Mouse (Mus musculus): ENCODE results near the gene Col5a1. TPM values are rescaled to one million over a fixed set of nuclear protein-coding genes. Genes with fewer than 3 reads are reported as not detected.
A peak's percentile ranks its signal among the peaks of the same experiment; 100 is the strongest.

Gene Col5a1
- polyA plus RNA-seq, 1 experiment from 2014 or later: 83.2 TPM

DNA sequence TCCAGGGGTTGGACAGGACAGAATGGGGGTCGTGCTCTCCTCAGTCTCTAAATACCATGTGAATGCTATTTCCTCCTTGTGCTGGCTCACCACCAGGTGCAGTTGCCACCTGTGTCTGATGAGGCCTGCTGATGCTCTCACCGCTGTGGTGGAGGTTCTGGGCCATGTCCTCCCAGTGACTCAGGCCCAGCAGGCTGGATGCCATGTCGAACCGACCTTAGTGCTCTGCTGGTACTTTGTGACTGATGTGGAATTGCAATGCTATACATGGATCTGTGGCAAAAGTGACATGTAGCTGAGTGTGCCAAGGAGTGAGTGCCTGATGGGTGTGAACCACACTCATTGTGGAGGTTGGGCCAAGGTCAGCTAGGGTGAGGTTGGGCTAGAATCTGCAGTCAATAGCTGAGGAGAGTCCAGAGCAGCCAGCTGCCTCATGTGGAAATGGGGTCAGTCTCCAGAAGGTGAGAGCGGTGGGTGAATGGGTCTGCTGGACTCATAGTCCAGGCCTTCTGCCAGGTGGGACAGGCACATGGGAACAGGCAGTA lies 44.3 kb downstream of the Col5a1 start:
- no peak for TF ChIP-seq CTCF (IDR thresholded peaks at IDR 0.05; ENCODE audit: low read depth)
- H3K9ac ChIP-seq: no peak overlapping the region
- no peaks in the 10 kb centered on the region for H3K9me3 ChIP-seq (ENCODE audit: low read depth, low read length)
- ATAC-seq (ENCODE audit: insufficient read depth) (no peak), DNase-seq (no peak)
- H3K27ac ChIP-seq (ENCODE audit: low read depth): peak overlapping the region; percentile 64; the same call in 1 of the 2 replicates
- H3K4me3 ChIP-seq (ENCODE audit: low read depth, low read length): no peak overlapping the region
- no peaks in the 10 kb centered on the region for H3K27me3 ChIP-seq (ENCODE audit: insufficient read depth, low read length)
- H3K4me1 ChIP-seq (ENCODE audit: insufficient read depth): peaks cover 35% of the 10 kb centered on the region
- H3K36me3 ChIP-seq (ENCODE audit: insufficient read depth): peaks cover 45% of the 10 kb centered on the region; the same call in 1 of the 2 replicates
- no peak overlapping the region for H3K4me2 ChIP-seq
- WGBS: 79% methylated on average over 5 of the region's 5 CpGs

- DNase-seq (peak; percentile 75), ATAC-seq (ENCODE audit: insufficient read depth) (no peak)
- Histone ChIP-seq H3K4me3 (ENCODE audit: low read depth, low read length) (no peak overlapping the region), H3K4me1 (ENCODE audit: insufficient read depth) (peaks cover 37% of the 10 kb centered on the region), H3K9me3 (ENCODE audit: low read depth, low read length) (no peaks in the 10 kb centered on the region), H3K27me3 (ENCODE audit: insufficient read depth, low read length) (no peaks in the 10 kb centered on the region), H3K9ac (no peak overlapping the region), H3K4me2 (no peak overlapping the region), H3K36me3 (ENCODE audit: insufficient read depth) (peaks cover 45% of the 10 kb centered on the region; the same call in 1 of the 2 replicates), H3K27ac (ENCODE audit: low read depth) (peak overlapping the region; percentile 64)
- WGBS: 52% methylated on average over 6 of the region's 6 CpGs
- TF ChIP-seq CTCF (IDR thresholded peaks at IDR 0.05; ENCODE audit: low read depth): no peak
These were observed 44.9 kb downstream of the Col5a1 start for GRCm38 (mm10) chr2:27931130-27931529.

DNA sequence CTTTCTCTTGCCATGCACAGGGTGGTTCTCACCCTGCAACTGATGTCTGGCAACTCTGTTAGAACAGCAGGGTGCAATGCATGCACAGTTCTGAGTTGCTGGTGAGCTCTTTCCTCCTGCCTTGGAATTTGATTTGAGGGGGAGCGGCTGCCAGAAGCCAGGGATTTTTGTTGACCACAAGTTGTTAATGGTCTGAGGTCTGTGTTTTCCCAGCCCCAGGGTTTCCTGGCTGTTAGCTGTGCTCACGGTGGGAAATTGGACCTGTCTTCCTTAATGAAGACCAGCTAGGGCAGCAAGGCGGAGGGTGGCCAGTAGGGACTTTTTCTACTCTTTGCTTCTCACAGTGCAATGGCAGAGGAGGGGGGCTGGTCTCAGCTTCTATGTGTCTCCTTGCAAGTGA lies 45.7 kb downstream of the Col5a1 start:
- ATAC-seq (ENCODE audit: insufficient read depth) (no peak), DNase-seq (peak; percentile 28)
- no peaks in the 10 kb centered on the region for H3K27me3 ChIP-seq (ENCODE audit: insufficient read depth, low read length)
- WGBS: 42% methylated on average over 3 of the region's 3 CpGs
- peak; percentile 16; the same call in 1 of the 2 replicates for TF ChIP-seq CTCF (IDR thresholded peaks at IDR 0.05; ENCODE audit: low read depth)
- no peak overlapping the region for H3K4me2 ChIP-seq
- peaks cover 44% of the 10 kb centered on the region for H3K4me1 ChIP-seq (ENCODE audit: insufficient read depth)
- no peaks in the 10 kb centered on the region for H3K9me3 ChIP-seq (ENCODE audit: low read depth, low read length)
- H3K36me3 ChIP-seq (ENCODE audit: insufficient read depth): peaks cover 45% of the 10 kb centered on the region; the same call in 1 of the 2 replicates
- H3K9ac ChIP-seq: 0 out of 2 replicates have a peak overlapping the region, but pooled peaks have one; percentile 3
- H3K4me3 ChIP-seq (ENCODE audit: low read depth, low read length): no peak overlapping the region
- H3K27ac ChIP-seq (ENCODE audit: low read depth): peak overlapping the region; percentile 64; the same call in 1 of the 2 replicates

DNA sequence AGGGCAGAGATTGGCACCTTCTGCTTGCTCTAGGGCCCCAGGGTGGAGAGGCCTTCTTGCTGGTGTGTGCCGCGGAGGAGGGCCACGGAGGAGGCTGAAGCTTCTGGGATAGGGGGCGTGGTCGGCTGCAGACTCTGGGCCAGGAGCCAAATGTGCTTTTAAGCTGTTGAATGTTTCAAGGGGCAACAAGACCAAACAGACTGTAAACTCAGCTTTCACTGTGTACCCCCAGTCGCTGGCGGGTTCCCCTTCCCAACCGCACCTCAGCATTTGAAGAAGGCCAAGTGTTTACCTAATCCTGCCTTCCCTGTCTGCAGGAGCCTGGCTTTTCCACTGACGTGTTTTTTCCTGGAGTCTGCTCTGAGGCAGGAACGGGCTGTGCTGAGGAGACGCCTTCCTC lies 48.0 kb downstream of the Col5a1 start:
- Histone ChIP-seq H3K27ac (ENCODE audit: low read depth) (peak overlapping the region; percentile 91), H3K36me3 (ENCODE audit: insufficient read depth) (peaks cover 37% of the 10 kb centered on the region; the same call in 1 of the 2 replicates), H3K9me3 (ENCODE audit: low read depth, low read length) (no peaks in the 10 kb centered on the region), H3K4me3 (ENCODE audit: low read depth, low read length) (no peak overlapping the region), H3K4me2 (peak overlapping the region; percentile 32; the same call in 1 of the 2 replicates), H3K9ac (peak overlapping the region; percentile 34), H3K27me3 (ENCODE audit: insufficient read depth, low read length) (no peaks in the 10 kb centered on the region), H3K4me1 (ENCODE audit: insufficient read depth) (peaks cover 46% of the 10 kb centered on the region)
- DNase-seq (peak; percentile 97), ATAC-seq (ENCODE audit: insufficient read depth) (peak; percentile 82)
- 9% methylated on average over 11 of the region's 11 CpGs for WGBS
- TF ChIP-seq CTCF (IDR thresholded peaks at IDR 0.05; ENCODE audit: low read depth): no peak

DNA sequence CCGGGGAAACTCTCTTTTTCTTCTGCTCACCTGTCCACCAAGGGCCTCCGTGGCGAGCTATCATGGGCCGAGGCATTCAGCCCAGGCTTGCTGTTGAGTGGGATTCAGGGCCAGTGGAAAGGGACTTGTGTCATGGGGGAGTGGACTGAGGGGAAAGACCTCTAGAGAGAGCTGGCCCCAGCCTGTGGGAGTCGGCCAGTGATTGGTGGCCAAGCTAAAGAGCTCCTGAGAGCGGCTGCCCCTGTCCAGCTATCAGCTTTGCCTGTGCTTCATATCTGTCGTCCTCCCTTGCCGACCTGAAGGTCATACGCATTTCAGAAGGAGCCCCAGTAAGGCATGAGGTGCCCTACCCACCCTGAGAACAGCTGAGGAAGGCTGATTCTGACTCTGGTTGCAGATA lies 48.6 kb downstream of the Col5a1 start:
- WGBS: 51% methylated on average over 9 of the region's 9 CpGs
- Histone ChIP-seq H3K9me3 (ENCODE audit: low read depth, low read length) (no peaks in the 10 kb centered on the region), H3K4me2 (peak overlapping the region; percentile 32; the same call in 1 of the 2 replicates), H3K27me3 (ENCODE audit: insufficient read depth, low read length) (no peaks in the 10 kb centered on the region), H3K9ac (peak overlapping the region; percentile 34), H3K4me1 (ENCODE audit: insufficient read depth) (peaks cover 46% of the 10 kb centered on the region), H3K4me3 (ENCODE audit: low read depth, low read length) (no peak overlapping the region), H3K27ac (ENCODE audit: low read depth) (peak overlapping the region; percentile 91), H3K36me3 (ENCODE audit: insufficient read depth) (peaks cover 32% of the 10 kb centered on the region; the same call in 1 of the 2 replicates)
- DNase-seq: no peak
- no peak for TF ChIP-seq CTCF (IDR thresholded peaks at IDR 0.05; ENCODE audit: low read depth)
- no peak for ATAC-seq (ENCODE audit: insufficient read depth)

GRCm38 (mm10) chr2:27935441-27935840 lies 49.2 kb downstream of the Col5a1 start:
- Histone ChIP-seq H3K4me3 (ENCODE audit: low read depth, low read length) (no peak overlapping the region), H3K4me2 (no peak overlapping the region), H3K36me3 (ENCODE audit: insufficient read depth) (peaks cover 31% of the 10 kb centered on the region; the same call in 1 of the 2 replicates), H3K4me1 (ENCODE audit: insufficient read depth) (peaks cover 46% of the 10 kb centered on the region), H3K9me3 (ENCODE audit: low read depth, low read length) (no peaks in the 10 kb centered on the region), H3K9ac (no peak overlapping the region), H3K27ac (ENCODE audit: low read depth) (peak overlapping the region; percentile 91), H3K27me3 (ENCODE audit: insufficient read depth, low read length) (no peaks in the 10 kb centered on the region)
- no peak for DNase-seq
- no peak for TF ChIP-seq CTCF (IDR thresholded peaks at IDR 0.05; ENCODE audit: low read depth)
- WGBS: 88% methylated on average over 2 of the region's 2 CpGs
- ATAC-seq (ENCODE audit: insufficient read depth): no peak

DNA sequence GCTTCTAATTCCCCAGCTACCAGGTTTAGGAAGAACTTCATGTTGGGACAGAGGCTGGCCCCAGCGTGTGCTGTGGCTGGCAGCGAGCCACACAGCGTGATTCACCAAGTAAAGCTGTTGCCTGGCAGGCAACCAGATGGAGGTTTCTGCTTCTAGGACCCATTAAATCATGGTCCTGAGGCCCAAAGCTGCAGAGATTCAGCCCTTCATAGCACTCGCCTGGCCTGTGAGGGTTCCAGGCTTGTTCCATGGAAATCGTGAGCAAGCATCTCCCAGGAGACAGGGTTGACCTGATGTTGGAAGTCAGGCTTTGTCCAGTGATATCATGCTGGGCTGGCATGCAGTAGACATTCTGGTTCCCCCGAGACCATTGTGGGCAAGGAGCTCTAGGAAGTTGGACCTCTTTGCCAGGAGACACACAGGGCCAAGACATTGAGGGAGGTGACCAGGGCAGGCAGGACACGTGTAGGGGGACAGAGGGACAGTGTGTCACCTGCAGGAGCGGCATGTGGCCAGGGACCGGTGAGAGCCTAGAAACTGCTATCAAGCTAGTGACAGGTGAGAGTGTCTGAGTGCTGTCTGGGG lies 50.5 kb downstream of the Col5a1 start:
- Histone ChIP-seq H3K36me3 (ENCODE audit: insufficient read depth) (peaks cover 26% of the 10 kb centered on the region; the same call in 1 of the 2 replicates), H3K4me3 (ENCODE audit: low read depth, low read length) (no peak overlapping the region), H3K9ac (no peak overlapping the region), H3K4me2 (no peak overlapping the region), H3K9me3 (ENCODE audit: low read depth, low read length) (no peaks in the 10 kb centered on the region), H3K27me3 (ENCODE audit: insufficient read depth, low read length) (no peaks in the 10 kb centered on the region), H3K4me1 (ENCODE audit: insufficient read depth) (peaks cover 37% of the 10 kb centered on the region), H3K27ac (ENCODE audit: low read depth) (peak overlapping the region; percentile 21; the same call in 1 of the 2 replicates)
- no peak for TF ChIP-seq CTCF (IDR thresholded peaks at IDR 0.05; ENCODE audit: low read depth)
- WGBS: 46% methylated on average over 9 of the region's 9 CpGs
- ATAC-seq (ENCODE audit: insufficient read depth) (no peak), DNase-seq (peak; percentile 89)
